Mouse (Mus musculus) heart, adult 9 months (tissue): ENCODE measurements around the gene Ampd3.
A peak's percentile ranks its signal among the peaks of the same experiment; 100 is the strongest.

Experiments used
- DNase-seq, 2 experiments: peaks; one replicate each; pipeline ENCODE4 v3.0.0; 2022; ENCODE audit warnings: low spot score in 2 of 2

Ampd3 gene

DNA sequence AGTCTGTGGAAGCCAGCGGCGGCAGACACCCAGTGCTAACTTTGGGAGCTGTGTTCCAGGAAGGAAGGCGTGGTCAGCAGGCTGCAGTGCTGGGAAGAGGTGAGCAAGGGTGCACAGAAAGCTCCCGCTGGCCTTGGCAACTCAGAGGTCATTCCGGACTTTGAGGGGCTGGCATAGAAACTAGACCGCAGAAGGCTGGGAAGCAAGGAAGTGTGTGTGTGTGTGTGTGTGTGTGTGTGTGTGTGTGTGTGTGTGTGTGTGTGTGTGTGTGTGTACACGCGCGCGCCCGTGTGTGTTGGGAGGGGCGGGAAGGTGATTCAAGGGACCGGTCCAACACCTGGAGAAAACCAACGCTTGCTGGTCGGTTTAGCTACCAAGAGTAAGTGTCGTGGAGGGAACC, at the start of gene Ampd3:
Ampd3 (plus strand) TSS at position 206 of the 400 bp plus-strand sequence.
- peak; percentile 44 to 56 for DNase-seq

DNA sequence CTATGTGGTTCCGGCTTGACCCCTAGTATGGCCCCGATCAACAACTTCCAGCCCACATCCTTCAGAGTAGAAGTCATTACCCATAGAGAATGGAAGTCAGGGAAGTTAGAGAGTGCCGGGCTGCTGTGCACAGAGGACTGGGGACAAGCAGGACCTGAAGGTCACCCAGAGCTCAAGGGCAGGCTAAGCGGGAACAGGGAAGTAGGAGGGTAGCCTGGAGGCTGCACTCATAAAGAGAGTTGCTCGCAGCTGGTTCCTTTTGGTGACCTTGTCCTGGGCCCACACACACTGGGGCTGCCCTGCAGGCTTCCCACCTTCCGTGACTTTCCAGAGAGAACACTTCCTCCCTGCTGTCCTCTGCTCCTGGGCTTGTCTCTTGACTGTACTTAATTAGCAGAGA, 49.5 kb upstream of the Ampd3 start:
- DNase-seq = no peak

DNA sequence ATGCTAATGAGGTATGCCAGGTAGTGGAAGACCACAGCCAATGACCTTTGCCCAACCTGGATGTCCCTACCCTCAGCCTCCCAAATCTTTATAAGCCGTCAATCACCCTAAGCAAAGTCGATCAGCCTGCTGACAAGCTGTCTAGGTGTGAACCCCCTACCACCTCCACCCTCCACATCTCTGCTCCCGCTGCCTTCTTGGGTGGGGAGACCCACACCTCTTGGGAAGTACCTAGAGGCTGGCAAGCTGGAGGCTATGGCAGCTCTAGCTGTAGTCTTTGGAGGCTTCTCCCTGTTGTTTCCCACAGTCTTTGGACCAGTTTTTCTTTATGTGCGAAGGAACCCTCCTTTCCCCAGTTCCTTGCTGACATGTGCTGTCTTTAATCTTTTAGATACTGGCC, 48.1 kb upstream of the Ampd3 start:
- no peak for DNase-seq

DNA sequence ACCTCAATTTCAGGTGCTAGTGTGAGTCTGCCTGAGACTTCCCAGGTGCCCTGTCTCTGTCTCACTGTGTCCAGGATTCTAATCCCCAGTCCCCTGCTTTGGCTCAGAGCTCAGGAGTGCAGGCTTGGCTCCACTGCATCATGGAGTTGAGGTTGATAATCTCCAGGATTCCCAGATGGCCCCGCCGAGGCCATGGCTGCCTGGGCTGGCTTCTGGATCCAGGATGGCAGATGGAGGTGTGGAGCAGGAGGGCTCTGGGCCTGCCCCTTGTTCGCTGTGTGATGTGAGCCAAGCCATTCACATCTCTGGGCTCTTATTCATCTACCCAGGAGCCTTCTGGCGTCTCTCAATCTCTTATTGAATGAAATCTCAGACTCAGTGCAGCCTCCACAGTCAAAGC, 45.8 kb upstream of the Ampd3 start:
- DNase-seq = no peak

DNA sequence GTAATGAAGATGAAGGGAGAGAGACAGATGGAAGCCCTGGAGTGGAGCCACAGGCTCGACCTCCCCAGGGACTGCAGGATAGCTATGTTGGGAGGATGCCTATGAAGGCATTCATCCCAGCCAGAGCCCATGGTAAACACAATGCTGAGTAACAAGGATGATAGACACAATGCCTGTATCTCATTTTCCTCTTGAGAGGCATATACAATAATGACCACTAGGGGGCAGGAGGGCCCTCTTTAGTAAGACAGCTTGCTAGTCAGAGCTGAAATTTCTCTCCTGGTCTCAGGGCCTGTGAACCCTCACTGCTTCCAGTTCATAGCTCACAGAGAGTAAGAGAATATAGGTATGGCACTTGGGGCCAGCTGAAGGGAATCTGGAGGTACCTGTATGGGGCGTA, 41.0 kb upstream of the Ampd3 start:
- peak; percentile 46 to 65 for DNase-seq

DNA sequence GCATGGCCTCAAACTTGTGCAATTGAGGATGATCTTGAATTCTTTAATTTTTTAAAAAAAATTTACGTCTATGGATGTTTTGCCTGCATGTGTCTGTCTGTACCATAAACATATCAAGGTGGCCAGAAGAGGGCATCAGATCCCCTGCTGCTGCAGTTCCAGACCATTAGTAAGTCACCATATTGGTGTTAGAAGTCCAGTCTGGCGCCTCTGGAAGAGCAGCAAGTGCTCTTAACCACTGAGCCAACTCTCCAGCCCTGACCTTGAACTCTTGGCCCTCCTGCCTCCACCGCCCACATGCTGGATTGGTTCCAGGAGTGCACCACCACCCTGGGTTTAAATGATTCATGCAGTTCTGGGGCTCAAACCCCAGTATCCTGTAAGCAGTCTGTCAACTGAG, 39.1 kb upstream of the Ampd3 start:
- peak in 1 of 2 experiments; percentile 25 for DNase-seq

DNA sequence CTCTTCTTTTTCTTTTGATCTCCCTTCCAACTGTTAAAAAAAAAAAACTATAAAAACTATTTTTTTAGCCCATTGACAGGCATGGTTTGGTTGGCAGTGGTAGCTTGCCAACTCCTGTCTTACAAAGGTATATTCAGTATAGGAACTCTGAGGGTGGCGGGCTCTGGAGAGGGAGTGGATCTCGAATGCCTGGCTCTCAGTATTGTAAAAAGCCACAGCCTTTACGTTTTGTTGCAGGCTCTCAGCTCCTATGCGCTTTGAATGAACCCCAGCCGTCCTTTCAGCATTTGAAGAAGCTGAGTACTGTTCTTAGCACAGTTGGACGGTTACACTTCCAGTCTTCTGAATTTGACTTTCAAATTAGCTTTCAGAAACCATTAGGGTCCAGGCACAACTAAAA, 38.7 kb upstream of the Ampd3 start:
- DNase-seq = no peak

DNA sequence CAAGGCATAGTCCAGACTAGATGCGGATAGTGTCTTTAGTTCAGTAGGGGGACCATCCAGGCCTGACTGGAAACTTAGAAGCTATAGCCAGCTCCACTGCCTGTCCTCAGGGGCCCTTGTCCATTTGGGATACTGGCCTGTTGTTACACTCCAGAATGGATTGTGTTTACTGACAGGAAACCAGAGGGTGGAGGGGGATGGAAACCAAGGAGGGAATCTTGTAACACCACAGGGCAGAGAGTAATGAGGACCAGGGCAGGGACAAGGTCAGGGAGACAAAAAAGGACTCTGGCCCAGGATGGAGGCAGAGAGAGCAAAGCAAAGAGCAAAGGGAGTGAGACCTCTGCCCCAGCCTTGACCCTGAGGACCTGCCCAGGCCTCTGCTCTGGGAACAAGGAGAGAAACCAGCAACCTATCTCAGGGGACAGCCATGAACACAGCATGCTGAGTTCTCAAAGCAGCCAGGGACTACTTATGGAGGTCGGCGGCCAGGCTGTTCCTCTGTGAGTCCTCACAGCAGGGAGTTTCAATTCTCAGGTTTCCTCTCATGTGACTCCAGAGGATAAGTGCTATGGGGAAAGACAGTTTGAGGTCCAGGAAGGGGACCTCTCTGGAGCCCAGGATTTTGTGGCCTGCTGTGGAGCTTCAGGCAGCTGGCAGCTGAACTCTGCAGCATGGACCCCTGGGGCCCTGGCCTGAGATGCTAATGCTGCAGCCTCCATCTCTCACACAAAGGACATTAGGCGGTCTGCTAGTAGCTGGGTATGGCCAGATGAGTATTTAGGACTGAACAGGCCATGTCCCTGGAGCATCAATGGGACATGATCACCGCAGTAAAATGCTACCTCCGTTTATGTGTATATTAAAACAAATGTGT, 36.7 kb upstream of the Ampd3 start:
- peak in 1 of 2 experiments; percentile 28 for DNase-seq

DNA sequence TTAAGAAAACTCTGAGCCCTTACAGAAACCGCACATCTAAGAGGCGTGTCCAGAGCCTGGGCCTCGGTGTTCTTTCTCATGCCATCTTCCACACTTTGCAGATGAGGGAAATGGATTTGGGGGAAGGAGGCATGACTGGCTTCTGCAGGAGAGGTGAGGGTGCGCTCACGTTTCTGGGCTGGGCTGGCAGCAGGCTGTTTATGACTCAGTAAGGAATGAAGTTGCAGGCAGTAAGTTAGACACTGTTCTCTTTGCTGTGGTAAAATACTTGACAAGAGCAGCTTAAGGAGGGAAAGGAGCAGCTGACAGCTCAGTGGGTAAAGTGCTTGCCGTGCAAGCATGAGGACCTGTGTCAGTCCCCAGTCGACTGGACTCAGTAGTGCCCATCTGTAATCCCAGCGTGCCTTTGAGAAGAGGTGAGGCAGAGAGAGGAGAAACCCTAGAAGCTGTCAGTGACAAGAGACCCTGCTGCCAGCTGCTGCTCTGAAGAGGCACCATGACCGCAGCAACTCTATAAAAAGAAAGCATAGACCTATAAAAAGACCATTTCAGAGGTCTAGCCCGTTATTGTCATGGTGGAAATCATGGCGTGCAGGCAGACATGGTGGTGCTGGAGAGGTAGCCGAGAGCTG, 35.9 kb upstream of the Ampd3 start:
- no peak for DNase-seq

DNA sequence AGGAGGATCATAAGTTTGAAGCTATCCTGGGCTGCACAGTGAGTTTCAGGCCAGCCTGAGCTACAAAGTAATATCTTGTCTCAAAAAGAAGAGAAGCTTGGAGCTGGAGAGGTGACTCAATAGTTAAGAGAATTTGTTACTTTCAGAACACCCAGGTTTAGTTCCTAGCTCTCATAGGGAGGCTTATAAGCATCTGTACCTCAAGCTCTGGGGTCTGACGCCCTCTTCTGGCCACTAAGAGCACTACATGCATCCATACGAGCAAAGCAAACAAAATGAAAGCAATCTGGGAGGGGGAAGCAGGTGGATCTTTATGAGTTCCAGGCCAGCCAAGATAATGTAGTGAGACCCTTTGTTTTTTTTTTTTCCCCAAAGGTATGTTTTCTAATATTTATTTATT, 31.1 kb upstream of the Ampd3 start:
- DNase-seq = no peak

DNA sequence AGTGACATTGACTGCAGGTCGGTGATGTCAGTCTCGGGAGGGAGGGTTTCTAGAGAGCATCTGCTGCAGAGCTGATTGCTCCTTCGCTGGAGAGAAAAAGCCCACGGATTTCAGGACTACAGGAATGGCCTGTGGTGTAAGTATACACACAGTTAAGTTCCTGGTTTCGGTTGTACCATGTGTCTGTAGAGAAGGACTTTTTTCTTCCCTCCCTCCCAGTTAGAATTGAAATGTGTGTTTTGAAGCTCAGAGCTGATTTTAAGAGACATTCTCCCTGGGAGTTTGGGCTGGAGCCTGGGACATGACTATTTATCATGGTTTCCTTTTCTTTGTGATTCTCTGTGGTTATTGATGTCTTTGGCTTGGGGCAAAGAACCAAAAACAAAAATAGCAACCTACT, 28.2 kb upstream of the Ampd3 start:
- no peak for DNase-seq

DNA sequence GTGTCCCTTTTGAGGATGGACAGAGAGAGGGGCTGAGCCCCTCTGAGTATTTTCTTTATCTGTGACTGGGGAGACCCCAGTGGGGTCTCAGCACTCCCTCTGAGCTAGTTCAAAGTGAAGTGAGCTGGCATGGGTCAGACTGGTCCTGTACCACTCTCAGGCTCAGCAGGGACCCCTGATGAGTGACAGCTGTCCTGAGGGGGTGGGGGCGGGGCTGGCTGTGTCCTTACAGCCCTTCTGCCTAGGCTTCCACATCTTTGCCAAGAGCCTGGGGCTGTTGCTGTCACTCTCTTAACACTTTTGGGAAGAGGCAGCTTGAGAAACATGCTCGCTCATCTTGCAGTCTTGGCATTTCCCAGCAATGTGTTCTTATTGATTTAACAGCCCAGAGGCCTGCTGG, 27.8 kb upstream of the Ampd3 start:
- no peak for DNase-seq

DNA sequence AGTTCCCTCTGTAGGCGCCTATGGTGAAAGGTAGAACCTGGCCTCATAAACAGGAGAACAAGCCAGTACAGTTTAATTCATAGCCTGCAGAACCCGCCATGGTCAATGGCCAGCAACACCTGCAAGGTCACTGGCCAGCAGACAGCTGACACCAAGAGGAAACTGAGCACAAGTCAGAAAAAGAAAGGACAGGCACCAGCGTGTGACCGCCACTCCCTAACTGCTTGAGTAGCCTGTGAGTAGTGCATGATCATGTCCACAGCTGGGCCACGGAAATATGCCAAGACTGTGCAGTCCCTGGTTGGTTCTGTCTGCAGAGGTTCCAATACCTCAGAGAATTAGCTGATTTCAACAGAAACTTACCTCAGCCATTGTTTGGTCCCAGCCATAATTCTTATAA, 26.0 kb upstream of the Ampd3 start:
- no peak for DNase-seq

DNA sequence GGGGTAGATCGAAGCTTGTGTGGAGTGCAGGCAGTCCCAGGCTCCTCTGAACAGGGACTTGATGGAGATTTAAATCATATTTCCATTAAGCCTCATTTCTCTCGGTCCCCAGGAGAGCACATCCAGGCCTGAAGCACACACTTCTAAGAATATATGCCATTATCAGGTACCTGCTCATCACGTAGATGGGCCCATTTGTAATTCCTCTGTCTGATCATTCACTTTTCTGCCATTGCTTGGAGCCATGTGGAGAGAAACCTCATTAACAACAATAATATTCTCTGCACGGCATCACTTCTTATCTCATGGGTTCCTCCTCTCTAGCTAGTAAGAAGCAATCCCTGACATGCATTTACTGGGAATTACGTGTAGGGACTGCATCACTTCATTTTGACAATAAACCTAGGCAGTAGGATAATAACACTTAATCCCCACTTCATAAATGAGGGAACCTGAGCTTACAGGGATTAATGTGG, 21.9 kb upstream of the Ampd3 start:
- no peak for DNase-seq

DNA sequence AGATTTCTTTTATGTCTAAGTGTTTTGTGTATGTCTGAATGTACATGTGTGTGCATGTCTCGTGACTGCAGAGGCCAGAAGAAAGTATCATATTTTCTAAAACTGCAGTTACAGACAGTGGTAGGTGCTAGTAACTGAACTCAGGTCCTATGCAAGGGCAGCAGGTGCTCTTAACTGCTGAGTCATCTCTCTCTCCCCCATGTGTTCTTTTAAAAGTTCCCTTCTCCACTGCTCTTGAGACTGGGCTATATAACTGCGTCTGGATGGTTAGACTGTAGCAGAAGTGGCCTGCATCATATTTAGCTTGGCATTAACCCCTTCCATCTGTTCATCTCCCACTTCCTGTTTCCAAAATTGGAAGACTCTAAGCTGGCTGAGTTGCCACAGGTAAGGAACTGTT, 21.2 kb upstream of the Ampd3 start:
- DNase-seq = no peak

DNA sequence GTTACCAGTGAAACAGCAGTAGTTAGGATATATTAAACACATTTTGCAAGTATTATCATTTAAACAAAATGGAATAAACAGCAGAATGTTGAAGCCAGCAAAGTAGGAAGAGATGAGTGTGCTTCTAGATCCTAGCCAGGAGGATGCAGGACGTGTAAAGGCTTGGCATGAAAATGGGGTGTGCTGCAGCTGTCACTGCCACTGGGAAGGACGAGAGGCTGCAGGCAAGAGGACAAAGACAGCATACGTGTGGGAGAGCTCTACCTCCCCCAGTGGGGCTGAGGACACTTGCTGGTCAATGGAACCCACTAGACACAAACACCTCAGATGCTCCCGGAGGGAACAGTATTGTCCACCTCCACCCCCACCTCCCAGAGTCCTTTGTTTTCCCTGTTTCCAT, 17.2 kb upstream of the Ampd3 start:
- no peak for DNase-seq

DNA sequence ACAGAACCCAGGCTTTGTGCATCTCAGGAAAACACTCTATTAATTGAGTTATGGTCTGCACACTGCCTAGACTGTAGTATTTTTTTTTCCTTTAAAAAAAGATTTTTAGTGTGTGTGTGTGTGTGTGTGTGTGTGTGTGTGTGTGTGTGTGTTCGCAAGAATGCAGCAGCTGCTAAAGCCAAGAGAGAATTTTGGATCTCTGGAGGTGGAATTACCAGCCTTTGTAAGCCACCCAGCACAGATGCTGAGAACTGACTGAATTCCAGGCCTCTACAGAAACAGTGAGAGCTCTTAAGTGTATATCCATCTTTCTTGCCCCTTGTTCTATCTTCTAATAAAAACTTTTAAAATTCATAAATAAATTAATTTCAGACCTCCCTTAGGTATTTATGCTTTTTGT, 16.4 kb upstream of the Ampd3 start:
- DNase-seq = no peak

DNA sequence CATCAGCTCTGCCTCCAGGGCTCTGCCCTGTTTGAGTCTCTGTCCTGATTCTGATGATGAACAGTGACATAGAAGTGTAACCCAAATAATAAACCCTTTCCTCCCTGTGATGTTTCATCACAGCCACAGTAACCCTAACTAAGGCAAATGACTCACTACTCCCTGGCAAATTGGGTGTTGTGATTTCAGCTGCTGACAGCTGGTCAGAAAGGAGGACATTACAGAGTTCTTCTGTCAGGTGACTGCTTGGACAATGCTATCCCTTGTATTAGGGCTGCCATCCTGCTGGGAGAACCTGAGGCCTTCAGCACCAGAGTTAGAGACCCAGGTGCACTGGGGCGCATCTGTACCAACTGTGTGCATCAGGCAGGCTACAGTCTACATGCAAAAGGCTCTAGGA, 14.7 kb upstream of the Ampd3 start:
- DNase-seq = no peak

DNA sequence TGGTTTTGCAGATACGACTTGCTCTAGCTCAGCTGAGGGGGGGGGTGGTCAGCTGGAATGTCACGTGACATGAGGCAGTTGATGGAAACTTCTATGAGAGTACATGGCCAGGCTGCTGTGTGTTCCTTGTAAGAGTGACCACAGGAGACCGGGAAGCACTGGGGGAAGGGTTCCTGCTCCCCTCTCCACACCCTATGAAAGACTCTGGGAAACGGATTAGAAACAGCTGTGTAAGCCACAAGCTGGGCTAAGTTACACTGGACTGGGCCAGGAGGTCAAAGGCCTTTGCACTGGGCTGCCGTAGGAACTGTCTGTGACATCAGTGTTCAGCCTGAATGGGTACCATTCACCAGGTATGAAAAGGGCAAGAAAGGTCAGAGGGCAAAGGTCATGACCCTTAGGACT, 14.1 kb upstream of the Ampd3 start:
- DNase-seq = peak; percentile 37 to 61

DNA sequence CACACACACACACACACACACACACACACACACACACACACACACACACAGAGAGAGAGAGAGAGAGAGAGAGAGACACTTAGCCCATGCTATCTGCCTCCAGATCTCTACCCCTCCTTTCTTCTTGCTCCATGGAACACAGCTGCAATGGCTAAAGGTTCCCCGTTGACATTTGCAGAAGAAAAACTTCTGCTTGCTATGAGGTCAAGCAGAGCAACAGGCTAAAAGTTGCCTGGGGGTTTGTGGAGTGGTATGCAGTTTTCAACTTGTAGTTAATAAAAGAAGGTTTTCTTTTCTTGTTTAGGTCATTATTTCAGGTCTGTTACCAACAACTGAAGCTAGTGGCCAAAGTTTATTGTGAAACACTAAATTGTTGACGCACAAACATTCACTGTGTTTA, 11.6 kb upstream of the Ampd3 start:
- DNase-seq = no peak

DNA sequence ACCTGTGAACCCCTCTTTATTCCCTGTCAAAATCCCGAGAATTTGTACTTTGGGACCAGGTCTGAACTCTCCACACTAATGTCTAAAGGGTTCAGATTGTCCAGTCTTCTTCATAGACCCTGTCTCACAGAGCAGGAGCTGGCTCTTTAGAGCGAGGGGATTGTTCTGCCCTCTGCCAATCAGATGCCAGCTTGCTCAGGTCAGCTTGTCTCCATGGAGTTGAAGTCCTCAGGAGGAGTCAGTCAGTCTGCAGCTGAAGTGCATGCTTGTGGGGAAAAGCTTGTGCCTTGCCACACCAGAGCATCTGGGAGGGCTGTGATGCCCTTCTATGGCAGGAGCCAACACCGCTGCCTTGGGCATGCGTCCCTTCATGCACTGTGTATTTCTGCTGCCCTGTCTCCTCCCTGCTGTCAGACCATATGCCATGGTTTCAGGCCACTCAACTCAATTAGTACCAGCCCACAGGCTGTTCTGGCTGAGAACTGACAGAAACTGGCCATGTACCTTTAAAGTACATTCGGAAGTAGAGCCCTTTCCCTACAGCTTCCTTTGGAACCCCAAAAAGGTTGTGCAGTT, 5.3 kb upstream of the Ampd3 start:
- no peak for DNase-seq

DNA sequence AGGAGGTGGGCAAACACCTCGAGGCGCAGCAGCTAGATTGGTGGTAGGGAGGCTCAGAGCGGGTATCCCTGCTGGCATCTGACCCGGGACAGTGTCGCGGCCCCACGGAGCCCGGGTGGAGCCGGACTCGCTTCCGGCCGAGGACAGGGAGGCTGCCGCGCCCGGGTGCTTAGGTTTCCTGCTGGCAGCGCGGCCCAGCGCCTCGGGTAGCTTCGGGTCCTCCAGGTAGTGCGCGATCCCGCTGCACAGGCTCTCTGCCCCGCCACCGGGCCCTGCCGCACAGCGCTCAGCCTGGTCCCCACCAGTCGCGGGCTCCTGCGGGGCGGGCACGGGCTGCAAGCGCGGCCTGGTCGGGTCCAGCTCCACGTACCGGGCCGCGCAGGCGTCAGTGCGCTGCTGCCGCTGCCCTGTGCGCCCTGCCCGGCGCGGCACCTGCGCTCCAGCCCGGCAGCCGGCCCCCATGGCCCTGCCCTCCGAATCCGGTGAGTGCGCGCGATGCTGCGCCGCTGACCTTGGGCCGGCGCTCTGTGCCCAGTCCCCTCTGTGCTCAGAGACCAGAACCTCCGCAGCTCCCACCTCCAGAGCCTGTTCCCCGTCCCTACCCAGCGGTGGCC, 552 bp downstream of the Ampd3 start:
- peak; percentile 46 for DNase-seq

DNA sequence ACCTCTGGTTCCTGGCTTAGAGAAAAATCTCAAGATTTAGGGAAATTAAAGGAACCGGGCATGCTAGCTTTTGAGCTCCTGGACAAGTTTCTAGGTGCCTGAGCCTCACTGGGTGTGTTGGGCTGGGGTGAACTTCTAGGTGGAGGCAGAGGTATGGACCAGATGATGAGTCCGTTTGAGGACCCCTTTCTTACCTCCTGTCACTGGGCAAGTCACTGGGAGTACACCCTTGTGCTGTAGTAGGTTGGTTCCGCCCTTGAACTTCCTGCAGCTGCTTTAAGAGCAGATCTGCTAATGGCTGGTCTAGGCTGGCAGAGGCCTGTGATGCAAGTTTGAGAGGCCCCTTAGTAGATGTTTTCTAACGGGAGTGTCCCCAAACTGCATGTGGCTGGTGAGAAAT, 1.1 kb downstream of the Ampd3 start:
- DNase-seq = peak; percentile 59 to 62
